Mouse (Mus musculus): Measurements from ENCODE around the gene Mrps23.

Gene Mrps23

DNA sequence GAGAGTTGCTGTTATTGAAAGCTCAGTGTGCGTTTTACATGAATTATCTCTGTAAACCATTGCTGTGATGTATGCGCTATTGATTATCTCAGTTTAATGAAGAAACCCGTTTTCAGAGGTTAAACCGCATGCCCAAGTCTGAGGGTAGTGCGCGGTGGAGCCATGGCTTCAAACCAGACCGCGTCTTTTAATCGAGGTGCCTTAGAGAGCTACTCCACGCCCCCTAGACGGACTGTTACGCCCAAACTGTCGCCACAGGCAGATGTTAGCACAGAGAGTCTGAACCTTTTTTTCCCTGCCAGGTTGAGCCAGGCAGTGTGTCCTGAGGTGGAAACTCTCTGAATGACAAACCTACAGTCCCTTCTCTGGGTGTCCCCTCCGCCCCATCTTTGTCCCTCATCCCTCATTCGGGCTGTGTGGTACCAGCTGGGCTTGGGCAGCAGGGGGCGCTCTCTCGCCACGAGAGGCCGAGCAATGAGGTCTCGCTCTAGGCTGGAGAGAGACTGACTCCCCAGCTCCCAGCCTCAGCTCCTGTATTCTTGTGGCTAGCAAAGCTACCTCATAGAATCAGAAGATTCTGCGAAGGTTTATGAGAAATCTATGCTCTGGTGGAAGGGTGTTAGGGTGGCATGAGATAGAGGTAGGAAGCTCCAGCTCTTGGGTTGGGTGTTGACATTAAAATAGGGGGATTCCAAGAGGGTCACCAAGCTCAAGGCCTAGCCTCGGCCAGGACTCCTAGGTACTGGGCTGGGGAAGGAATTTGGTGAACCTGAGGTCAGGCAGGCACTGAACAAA, 48.0 kb downstream of the Mrps23 start:
- peak; percentile 53 for DNase-seq

DNA sequence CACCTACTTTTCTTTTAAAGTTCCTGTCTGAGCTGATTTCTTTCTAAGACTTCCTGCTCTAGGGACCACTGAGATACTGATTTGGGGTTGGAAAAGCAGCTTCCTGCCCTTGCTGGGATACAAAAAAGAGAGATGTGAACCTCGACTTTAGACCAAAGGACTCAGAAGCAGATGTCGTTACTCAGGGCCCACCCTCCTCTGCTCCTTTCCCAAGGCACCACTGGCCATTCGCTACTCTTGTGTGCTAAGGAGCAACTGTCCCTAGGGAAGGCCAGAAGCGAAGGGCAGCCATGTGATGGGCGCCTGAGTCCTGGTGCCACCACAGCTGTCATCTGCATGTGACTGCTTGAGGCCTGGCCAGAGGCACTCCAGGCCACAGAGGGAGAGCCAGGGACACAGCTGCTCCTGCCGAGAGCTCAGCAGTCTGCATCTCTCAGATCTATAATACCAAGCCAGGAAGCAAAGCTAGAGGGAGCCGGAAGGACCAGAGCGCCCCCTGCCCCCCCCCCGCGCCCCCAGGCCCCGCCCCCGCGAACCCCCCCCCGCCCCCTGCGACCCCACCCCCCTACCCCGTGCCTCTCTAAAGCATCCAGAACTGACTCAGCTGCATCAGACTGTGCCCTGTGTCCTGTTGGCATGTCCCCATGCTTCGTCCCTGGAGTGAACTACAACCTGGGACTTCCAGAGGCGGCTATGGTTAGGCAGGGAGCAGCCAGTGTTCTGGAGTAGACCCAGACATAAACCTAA, 48.8 kb downstream of the Mrps23 start:
- no peak for DNase-seq

DNA sequence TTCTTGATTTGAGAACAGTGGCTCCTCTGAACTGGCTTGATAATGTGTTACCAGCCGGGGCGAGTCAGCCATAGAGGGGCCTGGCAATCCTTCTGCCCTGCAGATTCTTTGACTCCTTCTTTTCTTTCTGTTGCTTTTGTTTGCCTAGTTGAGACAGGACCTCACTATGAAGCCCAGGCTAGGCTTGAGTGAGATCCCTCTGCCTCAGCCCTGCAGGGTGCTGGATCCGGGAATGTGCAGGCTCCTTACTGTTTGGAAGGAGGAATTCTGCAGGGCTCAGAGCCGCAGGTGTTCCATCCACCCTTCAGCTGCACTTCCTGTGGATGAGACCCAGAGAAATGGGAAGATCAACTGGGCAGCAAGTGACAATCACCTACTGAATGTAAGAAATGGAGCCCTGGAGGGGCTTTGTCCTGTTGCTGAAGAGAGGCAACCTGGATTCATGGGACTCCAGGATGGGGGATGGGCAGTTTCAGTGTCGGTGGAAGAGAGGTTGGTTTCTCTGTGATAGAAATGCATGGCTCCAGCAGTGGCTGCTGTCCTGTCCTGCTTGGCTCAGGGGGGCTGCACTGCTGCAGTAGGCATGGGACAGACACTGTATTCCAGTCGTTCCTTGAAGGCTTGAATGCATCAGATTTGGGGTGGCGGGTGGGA, 49.5 kb downstream of the Mrps23 start:
- no peak for DNase-seq

DNA sequence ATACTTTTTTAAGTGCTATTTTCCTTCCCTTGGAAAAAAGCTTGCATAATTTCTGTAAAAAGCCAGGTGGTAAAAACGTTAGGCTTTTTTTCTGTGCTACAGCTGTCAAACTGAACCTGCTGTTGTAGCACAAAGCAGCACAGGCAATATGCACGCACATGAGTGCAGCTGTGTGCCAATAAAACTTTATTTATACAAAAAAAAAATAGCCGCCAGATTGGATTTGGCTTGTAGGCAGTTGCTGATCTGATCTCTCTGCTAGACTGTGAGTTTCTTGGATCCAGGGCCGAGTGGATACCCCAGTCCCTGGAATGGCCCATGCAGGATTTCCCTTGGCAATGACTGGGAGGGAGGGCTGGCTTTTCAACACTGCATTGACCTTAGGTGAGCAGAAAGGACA, 53.5 kb downstream of the Mrps23 start:
- no peak for DNase-seq

DNA sequence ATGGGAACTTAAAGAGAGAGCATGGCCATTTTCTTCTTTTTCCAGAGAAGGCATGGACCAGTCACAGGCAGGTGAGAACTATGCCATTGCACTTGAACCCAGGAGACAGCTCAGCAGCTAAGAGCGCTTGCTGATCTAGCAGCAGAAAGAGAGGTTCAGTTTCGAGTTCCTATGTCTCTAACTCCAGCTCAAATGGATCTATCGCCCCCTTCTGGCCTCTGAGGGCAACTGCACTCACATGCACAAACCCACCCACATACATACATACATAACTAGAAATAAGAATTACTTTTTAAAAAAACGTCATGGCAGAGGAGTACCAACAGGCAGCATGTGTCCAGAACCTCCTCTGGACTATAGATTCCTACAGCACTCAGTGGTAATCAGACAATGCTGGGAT, 54.0 kb downstream of the Mrps23 start:
- DNase-seq = no peak

DNA sequence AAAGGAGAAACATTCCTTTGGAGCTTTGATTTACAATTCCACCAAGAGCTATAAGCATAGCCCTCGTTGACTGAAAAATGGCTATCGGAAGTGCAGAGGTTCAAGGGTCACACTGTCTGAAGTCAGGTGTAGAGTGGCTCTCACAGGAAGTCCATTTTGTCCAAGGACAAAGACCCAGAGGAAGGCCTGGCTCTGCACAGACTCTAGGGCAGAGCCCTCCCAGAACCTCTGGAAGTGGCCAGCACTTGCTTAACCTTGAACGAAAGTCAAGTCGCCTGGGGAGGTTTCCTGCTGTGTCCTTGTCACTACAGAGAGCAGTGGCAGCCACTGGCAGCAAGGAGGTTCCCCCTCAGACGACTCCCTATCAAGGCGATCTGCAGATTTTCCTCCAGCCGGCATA, 56.3 kb downstream of the Mrps23 start:
- DNase-seq = no peak

Measured in kidney, adult 11 months (tissue).